Mouse (Mus musculus) gastrocnemius, postnatal 25 days (tissue): ENCODE results near the gene Ifrd1. TPM values are rescaled to one million over a fixed set of nuclear protein-coding genes. Genes with fewer than 3 reads are reported as not detected.

Source experiments
- DNase-seq: peaks from one replicate; pipeline ENCODE4 v3.0.0; 2022
- total RNA-seq, 2 experiments: library from RNA; stranded (reverse); gene quantifications; 1 replicate in 1 of 2; 2 replicates in 1 of 2; pipeline ENCODE4 v1.2.3; 2021

Ifrd1 gene
- total RNA-seq, 2 experiments from 2014 or later = 67.1 to 121 TPM

DNA sequence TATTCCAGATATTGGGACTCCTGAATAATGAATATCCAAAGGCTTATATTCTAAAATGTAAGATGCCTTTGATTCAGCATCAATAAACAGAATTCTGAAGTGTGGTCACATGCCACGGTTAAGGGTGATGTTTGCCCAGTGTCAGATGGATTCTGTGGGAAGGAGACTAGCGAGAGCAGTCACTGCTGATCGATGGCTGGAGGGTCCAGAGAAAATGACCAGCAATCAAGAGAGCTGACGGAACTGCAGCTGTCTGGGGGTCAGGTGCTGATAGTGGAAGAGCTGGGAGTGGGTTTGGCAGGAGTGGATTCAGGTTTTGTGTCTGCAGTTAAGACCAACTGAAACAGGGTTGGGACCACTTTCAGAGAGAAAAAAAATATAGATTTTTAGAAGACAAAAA, 5.1 kb downstream of the Ifrd1 start:
- no peak for DNase-seq

DNA sequence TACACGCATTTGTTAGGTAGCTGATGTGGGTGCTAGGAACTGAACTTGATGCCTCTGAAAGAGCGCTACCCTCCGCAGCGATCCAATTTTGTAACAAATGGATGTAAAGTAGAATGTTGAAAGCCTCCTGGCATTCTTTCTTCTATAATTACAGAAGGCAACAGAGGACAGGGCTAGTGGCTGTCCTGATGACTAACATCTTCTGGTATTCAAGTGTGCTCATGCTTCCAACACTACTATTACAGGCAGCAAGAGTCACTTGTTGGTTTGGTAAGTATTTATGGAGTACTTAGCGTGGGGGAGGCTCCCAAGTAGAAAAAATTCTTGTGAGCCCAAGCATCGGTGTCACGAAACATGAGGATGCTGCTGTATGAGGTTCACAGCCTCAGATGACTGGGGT, 9.1 kb downstream of the Ifrd1 start:
- DNase-seq = no peak

DNA sequence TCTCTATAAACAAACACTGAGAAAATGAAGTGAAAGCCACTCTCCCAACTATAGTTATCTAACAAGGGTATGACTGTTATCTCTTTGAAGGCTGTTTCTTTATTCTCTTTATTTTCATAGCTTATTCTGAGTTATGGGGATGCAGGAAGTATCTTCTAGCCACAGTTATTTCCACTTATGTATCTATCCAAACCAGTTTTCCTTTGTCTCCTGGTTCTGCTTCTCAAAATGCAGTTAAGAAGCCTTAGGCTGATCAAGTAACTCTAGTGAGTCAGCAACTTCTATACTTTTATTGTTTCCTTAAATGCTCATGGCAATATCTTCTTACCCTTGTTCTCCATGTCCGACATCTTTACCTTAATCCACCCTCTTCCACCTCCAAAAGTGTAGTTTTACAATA, 16.1 kb downstream of the Ifrd1 start:
- DNase-seq = no peak

DNA sequence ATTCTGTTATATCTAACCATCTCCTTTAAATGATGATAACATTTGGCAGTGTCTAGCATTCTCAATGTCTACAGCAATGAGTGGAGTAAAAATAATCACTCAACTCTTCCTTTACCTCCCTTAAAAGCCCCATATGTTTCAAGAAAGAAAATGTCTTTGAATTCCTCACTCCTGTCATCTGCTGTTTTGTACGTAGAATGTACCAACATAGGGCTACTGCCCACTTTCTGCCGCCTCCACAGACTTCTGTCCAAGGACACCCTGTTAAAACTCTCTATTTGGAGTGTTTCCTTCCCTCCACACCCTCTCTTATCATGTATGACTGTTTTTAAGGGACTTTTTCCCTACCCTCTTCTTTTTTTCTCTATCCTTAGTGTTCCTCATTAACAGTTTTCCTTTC, 16.7 kb downstream of the Ifrd1 start:
- DNase-seq = no peak

DNA sequence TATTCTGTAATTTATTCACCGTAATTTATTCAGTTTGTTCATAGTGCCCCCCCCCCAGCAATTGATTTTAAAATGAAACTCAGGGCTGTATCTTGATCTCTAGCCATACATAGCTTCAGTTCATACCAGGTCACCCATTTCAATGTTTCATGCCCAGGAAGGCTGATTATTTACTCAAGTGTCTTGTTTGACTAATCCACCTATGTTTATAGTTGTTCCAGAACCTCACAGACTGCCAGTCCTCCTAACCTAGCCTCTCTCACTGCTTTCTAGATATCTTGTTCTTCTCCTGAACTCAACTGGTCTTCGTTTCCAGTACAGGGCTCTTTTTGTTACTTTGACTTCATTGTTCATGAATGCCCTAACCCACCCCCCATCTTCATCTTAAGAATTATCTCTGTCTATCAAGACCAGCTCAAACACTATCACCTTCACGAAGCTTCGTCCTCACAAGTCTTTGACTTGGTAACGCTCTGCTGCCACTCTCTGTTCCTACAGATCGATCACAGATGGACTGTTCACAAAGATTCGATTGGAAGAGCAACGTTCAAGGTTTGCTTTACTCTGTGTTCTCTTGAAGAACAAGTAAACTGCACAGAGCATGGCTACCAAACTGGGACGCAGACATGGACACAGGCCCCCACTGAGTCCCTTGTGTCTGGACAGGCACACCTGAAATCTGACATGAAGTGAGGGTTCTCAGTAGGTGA, 24.0 kb downstream of the Ifrd1 start:
- no peak for DNase-seq

DNA sequence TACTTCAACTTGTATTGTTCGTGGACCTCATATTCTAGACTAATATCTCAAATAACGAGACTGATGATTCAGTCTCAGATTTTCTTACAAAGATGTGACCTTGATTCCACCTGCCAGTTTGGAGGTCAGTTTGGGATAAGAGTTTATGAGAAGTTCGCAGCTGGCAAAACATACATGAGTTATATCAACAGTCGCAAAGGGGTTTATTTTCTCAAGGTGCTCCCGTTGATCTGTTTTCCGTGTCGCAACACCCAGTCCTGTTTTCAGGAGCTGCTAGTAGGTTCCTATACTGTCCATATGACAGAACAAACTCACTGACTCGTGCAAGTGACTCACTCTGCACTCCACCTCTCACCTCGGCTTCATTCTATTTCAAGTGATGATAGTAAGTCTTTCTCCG, 24.6 kb downstream of the Ifrd1 start:
- DNase-seq = no peak

DNA sequence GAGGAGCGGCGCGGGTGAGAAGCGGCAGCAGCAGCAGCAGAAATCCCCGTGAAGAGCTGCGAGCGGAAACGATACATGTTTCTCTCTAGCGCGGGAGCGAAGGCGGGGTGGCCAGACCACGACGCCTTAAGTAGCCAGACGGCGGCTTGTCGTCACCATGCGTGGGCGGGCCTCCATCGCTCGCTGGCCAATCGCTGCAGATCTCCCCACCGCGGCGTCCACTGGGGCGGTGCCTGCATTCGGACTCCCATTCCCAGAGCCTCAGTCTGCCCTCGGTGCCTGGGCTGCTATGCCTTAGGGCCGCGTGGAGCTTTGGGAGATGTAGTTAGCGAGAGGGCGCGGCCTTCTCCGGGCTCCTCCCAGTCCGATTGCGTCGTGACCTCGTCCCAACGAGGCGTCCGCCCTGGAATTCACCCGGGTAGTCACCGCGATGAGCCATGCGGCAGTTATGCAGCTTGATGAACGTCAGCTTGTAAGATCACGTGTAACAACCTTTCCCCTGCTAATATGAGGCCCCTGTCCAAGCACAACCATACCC, 25.2 kb downstream of the Ifrd1 start:
- peak; percentile 99 for DNase-seq

DNA sequence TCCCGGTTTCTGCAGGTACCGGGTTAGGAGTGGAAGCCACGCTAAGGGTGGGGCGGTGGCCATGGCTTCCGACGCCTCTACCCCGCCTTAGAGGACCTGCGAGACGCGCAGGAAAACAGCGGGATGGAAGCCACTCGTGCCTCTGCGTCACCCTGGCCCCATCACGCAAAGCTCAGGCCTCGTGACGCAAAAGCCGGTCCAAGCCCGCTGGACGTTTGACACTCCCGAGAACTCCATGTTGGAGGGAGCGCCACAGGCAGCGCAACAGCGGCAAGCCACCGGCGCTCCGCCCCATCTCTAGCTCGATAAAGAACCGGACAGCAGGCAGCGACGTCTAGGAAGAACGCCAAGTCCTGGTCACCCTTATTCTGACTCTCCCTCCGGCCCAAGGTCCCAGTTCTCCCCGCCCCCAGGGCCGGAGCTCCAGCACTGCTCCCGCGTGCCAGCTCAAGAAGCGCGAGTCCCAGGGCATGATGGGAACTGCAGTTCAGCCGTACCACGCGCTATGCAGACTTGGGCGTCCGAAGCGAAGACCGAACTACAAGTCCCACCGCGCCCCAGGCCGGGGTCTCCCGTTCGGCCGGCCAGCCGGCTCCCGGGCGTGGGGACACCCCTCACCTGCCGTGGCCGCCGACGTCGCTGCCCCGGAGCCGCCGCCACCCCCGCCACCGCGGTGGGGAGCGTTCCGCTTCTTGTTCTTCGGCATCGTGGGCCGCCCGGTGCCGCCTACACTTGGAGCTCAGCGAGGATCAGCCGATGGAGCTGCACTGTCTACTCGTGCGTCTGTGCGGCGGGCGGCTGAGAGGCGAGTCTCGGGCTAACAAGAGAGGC, 25.8 kb downstream of the Ifrd1 start:
- DNase-seq = peak; percentile 98

DNA sequence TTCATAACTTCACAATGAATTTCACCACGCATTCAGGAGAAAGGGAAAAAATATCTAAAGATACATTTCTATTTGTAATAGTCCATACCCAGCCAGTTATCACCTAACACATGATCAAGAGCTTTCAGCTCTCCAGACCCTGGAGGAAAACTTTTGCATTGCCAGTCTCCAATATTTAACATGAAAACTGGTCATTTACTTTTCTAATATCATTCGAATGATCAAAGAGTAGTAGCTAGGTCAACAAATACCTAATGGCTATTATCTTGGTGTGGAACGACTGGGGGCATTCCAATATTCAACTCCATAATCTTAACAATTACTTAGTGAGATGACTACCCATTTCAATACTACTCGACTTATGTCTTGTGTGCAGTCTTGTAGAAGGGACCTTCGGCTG, 26.7 kb downstream of the Ifrd1 start:
- no peak for DNase-seq

DNA sequence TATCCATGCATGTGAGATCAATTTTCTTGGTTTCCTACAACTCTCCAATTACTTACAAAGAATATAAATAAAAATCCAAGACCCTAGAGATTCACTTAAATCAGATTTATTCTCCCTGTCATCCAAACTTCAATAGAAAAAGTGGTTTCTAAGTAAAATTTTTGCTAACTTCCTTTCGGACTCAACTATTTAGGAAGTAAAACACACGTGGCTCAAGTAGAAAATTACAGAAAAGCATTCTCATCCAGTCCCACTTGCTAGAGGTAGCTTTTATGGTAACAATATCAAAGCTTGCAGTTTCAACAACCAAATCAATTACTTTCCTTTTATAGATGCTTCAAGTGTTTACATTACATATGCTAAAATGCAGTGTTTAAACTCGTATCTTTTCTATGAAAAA, 27.4 kb downstream of the Ifrd1 start:
- DNase-seq = no peak

DNA sequence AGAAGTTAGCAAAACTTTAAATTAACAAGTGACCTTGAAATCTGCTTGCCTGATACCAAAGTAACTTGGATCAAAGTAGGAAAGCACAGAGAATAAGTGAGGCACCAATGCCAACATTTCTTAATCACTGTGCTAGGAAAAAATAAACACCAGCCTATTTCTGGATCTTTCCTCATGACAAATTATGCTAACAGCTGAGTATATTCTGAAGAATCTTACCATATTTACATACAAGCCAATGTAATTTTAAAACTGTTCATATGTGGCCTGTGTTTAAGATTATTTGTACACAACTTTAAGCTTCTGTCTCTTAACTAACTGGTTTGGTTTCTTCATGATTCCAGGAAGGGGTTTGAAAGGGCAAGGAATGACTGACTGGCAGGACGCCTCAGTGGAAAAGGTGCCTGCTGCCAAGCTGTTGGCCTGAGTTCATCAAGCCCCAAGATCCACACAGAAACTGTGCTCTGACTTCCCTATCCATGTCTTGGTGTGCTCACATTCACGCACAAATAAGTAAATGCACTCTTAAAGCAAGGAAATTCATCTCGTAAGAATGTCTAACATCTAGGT, 28.2 kb downstream of the Ifrd1 start:
- DNase-seq = peak; percentile 62

DNA sequence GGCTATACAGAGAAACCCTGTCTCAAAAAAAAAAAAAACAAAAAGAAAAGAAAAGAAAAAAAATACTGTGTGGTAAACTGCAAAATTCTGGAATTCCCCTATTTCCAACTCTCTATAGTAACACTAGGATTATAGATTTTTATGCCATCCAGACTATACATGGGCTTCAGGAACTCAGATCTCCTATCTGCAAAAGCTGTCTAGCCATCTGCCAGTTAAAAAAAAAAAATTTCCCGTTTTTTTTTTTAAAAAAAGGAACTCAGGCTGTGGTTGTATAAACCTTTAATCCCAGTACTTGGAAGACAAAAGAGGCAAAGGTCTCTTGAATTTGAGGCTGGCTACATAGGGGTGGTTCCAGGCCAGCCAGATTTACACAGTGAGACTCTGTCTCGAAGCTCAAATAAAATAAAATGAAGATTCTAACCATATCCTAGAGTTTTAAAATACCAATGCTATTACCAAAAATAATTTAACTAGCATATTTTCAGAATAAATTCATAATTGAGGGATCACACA, 29.8 kb downstream of the Ifrd1 start:
- DNase-seq = no peak

DNA sequence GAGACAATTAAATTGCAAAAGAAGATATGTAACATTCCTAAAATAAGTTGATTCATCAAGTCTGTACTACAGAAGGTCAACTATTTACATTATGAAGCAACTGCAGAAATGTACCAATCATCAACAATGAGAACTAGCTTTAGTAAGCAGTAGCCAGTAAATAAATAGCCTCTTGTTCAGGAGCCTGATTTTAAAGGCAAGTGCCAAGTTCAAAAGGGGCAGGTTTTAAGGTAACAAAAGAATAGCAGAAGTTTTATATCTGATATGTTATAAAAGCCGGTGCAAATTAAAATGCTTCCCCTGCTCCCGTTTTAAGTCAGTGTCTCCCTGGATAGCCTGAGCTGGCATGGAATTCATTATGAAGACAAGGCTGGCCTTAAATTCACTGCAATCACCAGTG, 30.5 kb downstream of the Ifrd1 start:
- DNase-seq = no peak

DNA sequence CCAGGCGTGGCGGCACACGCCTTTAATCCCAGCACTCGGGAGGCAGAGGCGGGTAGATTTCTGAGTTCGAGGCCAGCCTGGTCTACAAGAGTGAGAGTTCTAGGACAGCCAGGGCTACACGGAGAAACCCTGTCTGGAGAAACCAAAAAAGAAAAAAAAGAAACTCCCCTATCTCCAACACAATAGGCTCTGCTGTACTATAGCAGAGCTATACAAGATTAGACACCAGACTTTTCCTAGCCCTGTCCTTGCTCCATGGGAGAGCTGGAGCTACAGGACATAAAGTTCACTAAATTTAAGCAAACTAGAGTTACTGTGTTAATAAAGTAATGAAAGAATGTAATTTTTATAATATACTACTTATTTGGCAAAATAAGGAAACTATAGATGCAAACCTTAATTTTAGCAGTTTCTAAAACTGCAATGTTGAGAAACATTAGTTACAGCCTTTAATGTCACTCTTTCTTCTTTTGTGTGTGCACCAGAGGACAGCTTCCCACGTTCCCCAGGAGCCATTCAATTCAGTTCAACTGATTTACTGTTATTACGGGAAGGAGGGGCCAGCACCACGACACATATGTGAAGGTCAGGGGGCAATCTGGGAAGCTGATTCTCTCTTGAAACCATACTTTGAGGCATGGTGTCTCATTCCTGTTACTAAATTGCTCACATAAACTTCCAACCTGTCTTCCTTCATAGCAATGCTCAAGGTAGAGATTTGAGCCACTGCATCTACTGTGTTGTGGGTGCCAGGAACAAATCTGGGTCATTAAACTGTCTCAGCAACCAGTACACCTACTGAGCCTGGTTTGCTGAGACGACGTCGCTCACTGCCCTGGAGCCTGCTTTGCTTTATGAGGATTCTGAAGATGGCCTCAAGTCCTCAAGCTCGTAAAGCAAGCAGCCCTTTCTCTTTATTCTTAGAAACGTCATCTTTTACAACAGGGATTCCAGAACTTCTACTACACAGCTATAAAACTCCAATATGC, 33.1 kb downstream of the Ifrd1 start:
- no peak for DNase-seq

DNA sequence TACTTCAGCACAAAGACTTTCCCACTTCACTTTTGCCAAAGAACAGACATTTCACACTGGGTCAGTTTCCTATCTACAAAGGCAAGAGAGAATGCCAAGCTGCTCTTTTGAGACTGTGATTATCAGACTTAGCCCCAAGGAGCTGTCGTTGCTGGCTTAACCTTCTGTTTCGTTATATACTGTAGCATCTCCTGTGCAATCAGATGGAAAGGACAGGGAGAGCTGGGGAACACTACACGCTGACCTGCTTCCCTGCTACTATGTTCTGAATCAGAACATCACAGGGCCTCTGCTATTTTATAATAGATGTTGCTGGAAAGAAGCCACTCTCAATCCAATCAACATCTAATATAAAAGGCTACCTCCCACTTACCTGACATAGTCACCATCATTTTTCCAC, 39.3 kb downstream of the Ifrd1 start:
- DNase-seq = no peak

DNA sequence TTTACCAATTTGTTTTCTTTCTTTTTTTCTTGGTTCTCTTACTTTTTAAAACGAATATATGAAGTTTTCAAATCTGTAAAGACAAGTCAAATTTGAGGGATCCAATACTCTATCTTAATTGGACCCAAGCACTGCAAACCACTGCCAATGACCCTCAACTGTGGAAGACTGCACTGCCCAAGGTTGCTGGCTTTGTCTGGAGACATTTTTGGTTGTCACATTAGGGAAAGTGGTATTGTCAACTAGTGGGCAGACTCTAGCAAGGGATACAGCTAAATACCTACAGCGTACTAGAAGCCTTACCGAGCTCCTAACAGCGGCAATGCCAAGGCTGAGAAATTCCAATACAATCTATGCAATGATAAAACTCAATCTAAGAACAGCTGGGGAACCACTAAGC, 40.4 kb downstream of the Ifrd1 start:
- no peak for DNase-seq

DNA sequence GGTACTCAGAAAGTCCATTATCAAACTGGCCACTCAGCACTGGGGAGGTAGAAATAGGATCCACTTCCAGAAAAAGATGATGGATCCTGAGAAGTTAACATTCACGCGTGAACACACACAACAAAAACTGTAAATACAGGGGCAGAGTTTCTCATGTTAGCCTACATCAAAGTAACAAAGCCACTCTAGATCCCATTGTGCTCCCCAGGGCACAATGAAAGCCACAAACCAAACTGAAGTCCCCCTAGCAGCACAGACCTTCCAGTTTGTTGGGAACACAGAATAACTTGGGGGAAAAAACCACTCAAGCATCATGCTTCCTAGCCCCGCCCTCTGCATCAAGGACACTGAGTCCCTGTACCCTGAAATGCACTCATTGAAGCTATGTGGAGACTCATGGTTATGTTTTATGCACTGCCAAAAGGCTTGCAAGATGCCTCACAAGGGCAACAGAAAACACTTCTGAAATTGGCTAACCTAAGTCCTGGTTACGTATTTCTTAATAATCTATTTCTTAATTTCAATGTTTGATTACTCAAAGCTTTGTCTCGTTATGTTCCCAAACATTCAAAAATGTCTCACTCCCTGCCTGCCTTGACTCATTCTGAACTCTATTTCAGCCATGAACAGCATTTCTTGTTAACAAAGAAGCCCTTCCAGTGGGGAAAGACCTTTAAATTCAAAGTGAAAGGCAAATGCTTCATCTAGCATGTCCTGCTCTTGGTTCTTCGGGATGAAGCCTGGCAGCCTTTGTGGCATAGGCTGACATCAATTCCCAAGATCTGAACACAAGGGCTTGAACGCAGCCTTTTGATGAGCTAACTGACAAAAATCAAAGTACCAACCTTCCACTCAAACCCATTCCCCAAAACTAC, 45.9 kb downstream of the Ifrd1 start:
- DNase-seq = no peak

DNA sequence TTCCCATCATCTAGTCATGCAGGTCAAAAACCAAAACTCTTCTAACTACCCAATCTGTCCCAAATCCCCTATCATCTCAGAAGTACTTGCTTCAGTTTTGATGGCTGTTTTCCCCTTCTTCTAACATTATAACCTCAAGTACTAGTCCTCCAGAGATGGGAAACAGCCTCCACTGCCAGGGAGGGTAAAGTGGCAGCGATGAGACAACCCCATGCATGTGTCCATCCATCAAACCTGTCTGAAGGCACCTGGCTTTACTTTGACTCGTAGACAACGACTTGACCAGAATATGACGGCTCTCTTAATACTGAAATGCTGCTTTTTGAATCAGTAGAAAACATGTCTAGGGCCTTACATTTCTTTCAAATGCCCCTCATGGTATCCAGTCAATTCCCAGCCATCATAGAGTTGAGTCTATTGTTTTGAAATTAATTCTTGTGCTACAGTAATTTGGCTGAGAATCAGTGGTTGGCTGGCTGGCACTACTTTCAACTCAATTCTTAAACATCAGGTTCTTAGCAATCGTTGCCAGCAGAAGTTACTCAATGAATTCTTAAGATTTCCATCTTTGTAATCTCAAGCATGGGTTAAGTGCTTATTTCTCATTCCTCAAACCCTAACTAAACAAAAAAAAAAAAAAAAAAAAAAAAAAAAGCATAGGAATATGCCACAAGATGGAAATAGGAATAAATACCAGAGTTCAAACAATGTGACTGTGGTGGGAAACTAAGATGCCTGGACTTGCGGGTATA, 47.6 kb downstream of the Ifrd1 start:
- no peak for DNase-seq

DNA sequence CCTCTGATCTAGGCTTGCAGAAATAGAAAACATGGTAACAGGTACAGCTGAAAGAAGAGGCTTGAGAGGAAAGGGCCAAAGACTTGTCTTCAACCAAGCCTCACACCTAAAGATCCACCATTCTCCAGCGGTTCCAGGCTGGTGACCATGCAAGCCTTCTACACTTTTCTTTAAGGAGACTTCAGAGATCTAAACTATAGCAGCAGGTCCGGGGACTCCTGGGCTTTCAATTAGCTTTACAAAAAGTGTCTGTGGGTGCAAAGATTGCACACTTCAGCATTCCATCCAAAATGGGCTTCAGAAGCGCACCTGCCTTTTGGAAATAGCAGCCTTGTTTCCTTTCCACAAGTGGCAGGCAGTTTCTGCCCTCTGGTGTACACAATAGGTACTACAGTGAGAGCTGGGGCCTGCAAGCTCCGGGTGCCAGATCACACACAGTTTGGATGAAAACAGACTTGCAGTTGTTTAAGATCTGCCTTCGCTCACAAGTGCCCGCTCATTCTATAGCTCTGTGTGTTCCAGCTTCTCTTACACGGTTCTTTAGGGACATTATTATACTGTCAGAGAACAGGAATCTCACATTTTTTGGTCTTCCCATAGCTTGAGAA, 48.4 kb downstream of the Ifrd1 start:
- DNase-seq = peak; percentile 50
